9 mouse cellular contexts compared by ENCODE assay signal in genomic region chr1:170900799-170901467, GRCm38 (mm10). TPM values are rescaled to one million over a fixed set of nuclear protein-coding genes. Genes with fewer than 3 reads are reported as not detected.
A peak's percentile ranks its signal among the peaks of the same experiment; 100 is the strongest.
DNase-seq lines count a peak whose midpoint lies in the region; ATAC-seq lines count a peak whose summit lies in the region.
"Had no signal": no experiment of that assay in that cellular context is flagged by ENCODE, and none has a peak within 500 bp of the region (broad histone marks: within the 10 kb centered on the region; RNA-seq: fewer than 3 reads in every experiment).

No protein-coding gene starts in this region.

- H3K9me3 ChIP-seq in hindbrain, embryonic 14.5 days (ENCODE audit: control insufficient read depth, low read length), result no peaks in the 10 kb centered on the region
- H3K9me3 ChIP-seq in limb, embryonic 10.5 days (replicated peaks), result no peaks in the 10 kb centered on the region
- H3K9me3 ChIP-seq in midbrain, embryonic 12.5 days, result no peaks in the 10 kb centered on the region
- H3K9me3 ChIP-seq in stomach, embryonic 15.5 days, result no peaks in the 10 kb centered on the region

- H3K4me2 ChIP-seq in hindbrain, embryonic 14.5 days (replicated peaks), result no peak overlapping the region; the same call in 1 of the 2 replicates
- no peak overlapping the region for H3K4me2 ChIP-seq in midbrain, embryonic 12.5 days (replicated peaks)
- H3K4me2 ChIP-seq in stomach, embryonic 15.5 days, result peak overlapping the region; percentile 34

- intact Hi-C loops in gastrocnemius, postnatal 36 days (cut with DNase I), result no loop called here

- H3K4me3 ChIP-seq in hindbrain, embryonic 14.5 days (replicated peaks; ENCODE audit: low read length), result no peak overlapping the region
- no peak overlapping the region for H3K4me3 ChIP-seq in limb, embryonic 10.5 days
- no peak overlapping the region for H3K4me3 ChIP-seq in midbrain, embryonic 12.5 days
- H3K4me3 ChIP-seq in stomach, embryonic 15.5 days (replicated peaks), result no peak overlapping the region

- no peak overlapping the region for H3K27ac ChIP-seq in hindbrain, embryonic 14.5 days
- no peak overlapping the region for H3K27ac ChIP-seq in limb, embryonic 10.5 days
- no peak overlapping the region for H3K27ac ChIP-seq in midbrain, embryonic 12.5 days (replicated peaks)
- H3K27ac ChIP-seq in stomach, embryonic 15.5 days, result no peak overlapping the region

- peak; percentile 52 for DNase-seq in gastrocnemius, adult 18-20 months (ENCODE audit: low spot score)
- DNase-seq in gastrocnemius, postnatal 36 days, result no peak
- peak; percentile 67 for DNase-seq in MN1 (ENCODE audit: low spot score)
- peak; percentile 80 for DNase-seq in embryo, embryonic 11 days
- peak; percentile 80 for DNase-seq in hindbrain, embryonic 14.5 days (ENCODE audit: low spot score)
- peak; percentile 32 for DNase-seq in limb, embryonic 10.5 days (ENCODE audit: low spot score)

- H3K4me1 ChIP-seq in hindbrain, embryonic 14.5 days (replicated peaks; ENCODE audit: control insufficient read depth, insufficient read depth, low read length), result no peaks in the 10 kb centered on the region
- H3K4me1 ChIP-seq in limb, embryonic 10.5 days, result 0 out of 2 replicates have a peak, but pooled peaks cover 3% of the 10 kb centered on the region
- no peaks in the 10 kb centered on the region for H3K4me1 ChIP-seq in midbrain, embryonic 12.5 days
- no peaks in the 10 kb centered on the region for H3K4me1 ChIP-seq in stomach, embryonic 15.5 days

- peaks cover 9% of the 10 kb centered on the region; the same call in 1 of the 2 replicates for H3K27me3 ChIP-seq in hindbrain, embryonic 14.5 days (ENCODE audit: control insufficient read depth, insufficient read depth, low read length)
- H3K27me3 ChIP-seq in limb, embryonic 10.5 days (ENCODE audit: low read depth, poor library complexity, severe bottlenecking), result peaks cover 27% of the 10 kb centered on the region
- H3K27me3 ChIP-seq in midbrain, embryonic 12.5 days, result peaks cover 36% of the 10 kb centered on the region
- H3K27me3 ChIP-seq in stomach, embryonic 15.5 days (replicated peaks), result 0 out of 2 replicates have a peak, but pooled peaks cover 4% of the 10 kb centered on the region

- no peak overlapping the region for H3K9ac ChIP-seq in hindbrain, embryonic 14.5 days
- H3K9ac ChIP-seq in midbrain, embryonic 12.5 days (replicated peaks), result no peak overlapping the region
- no peak overlapping the region for H3K9ac ChIP-seq in stomach, embryonic 15.5 days

- WGBS in hindbrain, embryonic 14.5 days, result 44% methylated on average over 10 of the region's 10 CpGs
- WGBS in limb, embryonic 10.5 days, result 39% methylated on average over 10 of the region's 10 CpGs
- WGBS in midbrain, embryonic 12.5 days, result 38% methylated on average over 10 of the region's 10 CpGs
- 31% methylated on average over 10 of the region's 10 CpGs for WGBS in stomach, embryonic 15.5 days

- no peak for ATAC-seq in hindbrain, embryonic 14.5 days (ENCODE audit: low FRiP score)
- 0 out of 2 replicates have a peak, but pooled peaks have one; percentile 19 for ATAC-seq in midbrain, embryonic 12.5 days (ENCODE audit: low FRiP score, low read depth)
- ATAC-seq in stomach, embryonic 15.5 days (ENCODE audit: insufficient read depth, low FRiP score, low read depth), result no peak

- no peaks in the 10 kb centered on the region for H3K36me3 ChIP-seq in hindbrain, embryonic 14.5 days (replicated peaks; ENCODE audit: control insufficient read depth, insufficient read depth)
- no peaks in the 10 kb centered on the region for H3K36me3 ChIP-seq in limb, embryonic 10.5 days
- no peaks in the 10 kb centered on the region for H3K36me3 ChIP-seq in midbrain, embryonic 12.5 days
- H3K36me3 ChIP-seq in stomach, embryonic 15.5 days, result no peaks in the 10 kb centered on the region

RNA-seq across cellular contexts. Expression of gene Fcrlb, which starts 11.8 kb away (rescaled TPM):
- not detected for total RNA-seq in gastrocnemius, adult 18-20 months (2021)
- not detected for total RNA-seq in gastrocnemius, postnatal 36 days (2021)
- polyA plus RNA-seq in hindbrain, embryonic 14.5 days (2014; fragmentation: Nextera tagmentation; extraction: Ambion mirVana), result 0.75 and 1.1 TPM in 2 replicates
- polyA plus RNA-seq in limb, embryonic 10.5 days (2016; fragmentation: Nextera tagmentation; extraction: Ambion mirVana), result not detected in 2 replicates
- 0.14 and 0.18 TPM in 2 replicates for polyA plus RNA-seq in midbrain, embryonic 12.5 days (2016; fragmentation: Nextera tagmentation; extraction: Ambion mirVana)
- polyA plus RNA-seq in stomach, embryonic 15.5 days (2015; fragmentation: Nextera tagmentation; extraction: Ambion mirVana), result 0.17 TPM in 1 of 2 replicates, not detected in the other
- polyA plus RNA-seq: lung, embryonic 16.5 days had no signal

RNA-seq across cellular contexts. Expression of gene Dusp12, which starts 15.6 kb away (rescaled TPM):
- 1 to 10 TPM; 4.1 to 5.5 TPM for total RNA-seq in gastrocnemius, adult 18-20 months (2021)
- 1 to 10 TPM; 3.6 to 4.1 TPM for total RNA-seq in gastrocnemius, postnatal 36 days (2021)
- polyA plus RNA-seq in hindbrain, embryonic 14.5 days (2014; fragmentation: Nextera tagmentation; extraction: Ambion mirVana), result 41.2 and 45.9 TPM in 2 replicates
- polyA plus RNA-seq in limb, embryonic 10.5 days (2016; fragmentation: Nextera tagmentation; extraction: Ambion mirVana), result 42.8 and 43.7 TPM in 2 replicates
- polyA plus RNA-seq in midbrain, embryonic 12.5 days (2016; fragmentation: Nextera tagmentation; extraction: Ambion mirVana), result 28.7 and 34.6 TPM in 2 replicates
- polyA plus RNA-seq in stomach, embryonic 15.5 days (2015; fragmentation: Nextera tagmentation; extraction: Ambion mirVana), result 47.1 and 47.3 TPM in 2 replicates

RNA-seq across cellular contexts. Expression of gene Gm26620, which starts 16.1 kb away (rescaled TPM):
- under 1 TPM in 1 of 2 experiments, not detected in 1; 0.47 TPM for total RNA-seq in gastrocnemius, adult 18-20 months (2021)
- under 1 TPM in 1 of 2 experiments, not detected in 1; 0.54 TPM for total RNA-seq in gastrocnemius, postnatal 36 days (2021)
- polyA plus RNA-seq in hindbrain, embryonic 14.5 days (2014; fragmentation: Nextera tagmentation; extraction: Ambion mirVana), result 0.48 and 0.56 TPM in 2 replicates
- 0.49 and 0.58 TPM in 2 replicates for polyA plus RNA-seq in limb, embryonic 10.5 days (2016; fragmentation: Nextera tagmentation; extraction: Ambion mirVana)
- polyA plus RNA-seq in midbrain, embryonic 12.5 days (2016; fragmentation: Nextera tagmentation; extraction: Ambion mirVana), result 0.33 TPM in 1 of 2 replicates, not detected in the other
- 1.1 TPM in 2 replicates for polyA plus RNA-seq in stomach, embryonic 15.5 days (2015; fragmentation: Nextera tagmentation; extraction: Ambion mirVana)

RNA-seq across cellular contexts. Expression of gene Fcrla, which starts 26.4 kb away (rescaled TPM):
- total RNA-seq in gastrocnemius, adult 18-20 months (2021), result not detected
- under 1 TPM in 1 of 2 experiments, not detected in 1; 0.20 TPM for total RNA-seq in gastrocnemius, postnatal 36 days (2021)
- polyA plus RNA-seq in hindbrain, embryonic 14.5 days (2014; fragmentation: Nextera tagmentation; extraction: Ambion mirVana), result not detected in 2 replicates
- not detected in 2 replicates for polyA plus RNA-seq in limb, embryonic 10.5 days (2016; fragmentation: Nextera tagmentation; extraction: Ambion mirVana)
- not detected in 2 replicates for polyA plus RNA-seq in midbrain, embryonic 12.5 days (2016; fragmentation: Nextera tagmentation; extraction: Ambion mirVana)
- polyA plus RNA-seq in stomach, embryonic 15.5 days (2015; fragmentation: Nextera tagmentation; extraction: Ambion mirVana), result 0.21 and 0.23 TPM in 2 replicates
- polyA plus RNA-seq: lung, embryonic 16.5 days had no signal

RNA-seq across cellular contexts. Expression of gene Atf6, which starts 33.4 kb away (rescaled TPM):
- total RNA-seq in gastrocnemius, adult 18-20 months (2021), result 10 to 100 TPM; 17.0 to 17.7 TPM
- total RNA-seq in gastrocnemius, postnatal 36 days (2021), result 10 to 100 TPM; 16.3 to 18.2 TPM
- 9.9 and 10.9 TPM in 2 replicates for polyA plus RNA-seq in hindbrain, embryonic 14.5 days (2014; fragmentation: Nextera tagmentation; extraction: Ambion mirVana)
- polyA plus RNA-seq in limb, embryonic 10.5 days (2016; fragmentation: Nextera tagmentation; extraction: Ambion mirVana), result 7.1 and 8.0 TPM in 2 replicates
- 9.3 and 10.7 TPM in 2 replicates for polyA plus RNA-seq in midbrain, embryonic 12.5 days (2016; fragmentation: Nextera tagmentation; extraction: Ambion mirVana)
- polyA plus RNA-seq in stomach, embryonic 15.5 days (2015; fragmentation: Nextera tagmentation; extraction: Ambion mirVana), result 8.9 and 9.5 TPM in 2 replicates

Comparison
In these comparisons a context has a peak if more than half of its experiments do, and no peak if none do; other contexts are left out.
1. DNase-seq: peak in gastrocnemius, adult 18-20 months (single experiment), MN1 (single experiment), embryo, embryonic 11 days (single experiment), hindbrain, embryonic 14.5 days (single experiment) and limb, embryonic 10.5 days (single experiment); none in gastrocnemius, postnatal 36 days (0 of 2).